Mouse (Mus musculus): ENCODE measurements around the gene Slfn9.
A peak's percentile ranks its signal among the peaks of the same experiment; 100 is the strongest.
"Not testable (repeated sequence)": the region's sequence is repeated elsewhere in the genome, so short reads cannot be mapped to it uniquely, and the experiment has no call there.

Slfn9 gene

GRCm38 (mm10) chr11:82956925-82957324, 34.7 kb downstream of the Slfn9 start:
- DNase-seq (ENCODE audit: low read depth, low spot score), result no peak

GRCm38 (mm10) chr11:82954631-82955030, 37.0 kb downstream of the Slfn9 start:
- DNase-seq (ENCODE audit: low read depth, low spot score), result no peak

GRCm38 (mm10) chr11:82952612-82953542, 38.8 kb downstream of the Slfn9 start:
- DNase-seq (ENCODE audit: low read depth, low spot score), result peak; percentile 59

DNA sequence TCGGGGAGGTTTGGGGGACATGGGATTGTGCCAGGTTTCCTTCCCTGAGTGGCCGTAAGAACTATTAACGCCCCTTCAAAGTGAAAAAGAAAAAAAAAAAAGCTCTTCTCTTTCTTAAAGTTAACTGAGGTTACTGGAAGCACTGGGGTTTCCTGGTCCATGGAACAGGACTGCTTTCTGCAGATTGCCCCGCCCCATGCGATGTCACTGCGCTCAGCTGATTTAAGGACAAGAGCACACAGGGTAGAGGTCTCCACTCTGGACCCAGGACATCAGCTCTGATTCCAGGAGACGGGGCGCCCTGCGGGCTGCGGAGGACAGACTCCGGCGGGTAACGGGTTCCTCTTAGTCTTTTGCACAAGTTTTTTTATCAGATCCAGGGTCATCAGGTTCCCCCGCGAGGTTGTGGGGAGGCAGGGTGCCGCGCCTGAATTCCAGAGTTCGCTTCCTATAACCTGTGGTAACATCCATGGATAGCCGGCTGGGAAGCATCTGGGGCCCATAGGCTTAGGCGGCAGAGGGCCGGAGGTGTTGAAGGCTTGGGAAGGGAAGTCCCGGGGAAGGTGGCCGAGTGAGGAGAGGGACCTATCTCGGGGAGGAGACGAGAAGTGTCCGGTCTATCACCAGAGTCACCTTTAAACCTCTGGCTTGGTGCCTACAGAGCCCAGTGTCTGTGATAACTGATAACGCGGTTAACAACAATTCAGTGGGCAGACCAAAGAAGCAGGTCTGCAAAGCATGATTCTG, 39.6 kb downstream of the Slfn9 start:
- no peak for DNase-seq (ENCODE audit: low read depth, low spot score)

DNA sequence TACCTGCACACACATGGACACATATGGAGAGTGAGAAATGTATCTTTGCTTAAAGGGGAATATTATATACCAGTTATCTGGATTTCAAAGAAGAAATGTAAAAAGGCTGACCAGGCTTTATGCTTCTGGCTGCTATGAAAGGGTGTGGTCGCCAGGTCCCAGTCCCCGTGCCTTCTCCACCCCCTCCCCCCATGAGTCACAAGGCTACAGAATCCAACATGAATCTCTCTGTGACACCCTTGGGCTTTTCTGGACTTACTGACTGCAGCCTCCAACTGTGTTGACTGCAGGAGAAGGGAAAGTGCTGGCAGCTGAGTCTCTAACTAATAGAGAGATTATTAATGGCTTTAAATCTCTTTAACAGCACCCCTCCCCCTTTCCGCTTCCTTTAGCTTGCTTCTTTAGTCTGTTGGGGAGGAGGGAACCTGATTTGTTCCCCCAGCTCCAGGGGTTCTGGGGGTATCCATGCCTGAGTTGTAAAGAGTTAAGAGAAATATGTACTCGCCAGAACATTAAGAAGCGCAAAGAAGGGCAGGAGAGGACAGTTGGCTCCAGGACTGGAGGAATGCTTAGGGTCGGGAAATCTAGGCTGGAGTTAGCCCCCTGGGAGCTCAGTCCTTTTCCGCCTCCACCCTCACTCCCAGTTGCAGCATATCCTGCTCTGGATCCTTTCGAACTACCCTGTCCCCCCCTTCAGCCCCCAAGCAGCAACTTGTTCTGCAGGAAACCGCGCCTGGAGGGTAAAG, 40.7 kb downstream of the Slfn9 start, which contains the start of gene Slfn5:
Slfn5 (plus strand) TSS at position 614 of the 746 bp plus-strand sequence.
- DNase-seq (ENCODE audit: low read depth, low spot score), result no peak

DNA sequence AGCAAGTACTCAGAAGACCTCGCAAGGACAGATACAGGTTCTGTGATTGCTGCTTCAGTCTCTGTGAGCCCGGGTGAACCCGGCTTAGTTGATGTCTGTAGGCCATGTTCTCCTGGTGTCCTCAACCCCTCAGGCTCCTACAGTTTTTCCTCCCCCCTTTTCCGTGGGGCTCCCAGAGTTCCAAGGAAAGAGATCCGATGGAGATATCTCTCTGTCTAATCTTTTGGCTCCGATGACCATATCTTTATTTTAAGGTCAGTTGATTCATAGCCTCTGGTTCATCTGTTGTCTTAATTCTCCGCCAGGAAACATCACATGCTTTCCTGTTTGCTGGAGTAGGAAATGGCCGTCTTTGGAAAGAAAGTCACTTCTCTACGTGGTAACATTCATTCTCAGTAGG, 42.6 kb downstream of the Slfn9 start:
- no peak for DNase-seq (ENCODE audit: low read depth, low spot score)

DNA sequence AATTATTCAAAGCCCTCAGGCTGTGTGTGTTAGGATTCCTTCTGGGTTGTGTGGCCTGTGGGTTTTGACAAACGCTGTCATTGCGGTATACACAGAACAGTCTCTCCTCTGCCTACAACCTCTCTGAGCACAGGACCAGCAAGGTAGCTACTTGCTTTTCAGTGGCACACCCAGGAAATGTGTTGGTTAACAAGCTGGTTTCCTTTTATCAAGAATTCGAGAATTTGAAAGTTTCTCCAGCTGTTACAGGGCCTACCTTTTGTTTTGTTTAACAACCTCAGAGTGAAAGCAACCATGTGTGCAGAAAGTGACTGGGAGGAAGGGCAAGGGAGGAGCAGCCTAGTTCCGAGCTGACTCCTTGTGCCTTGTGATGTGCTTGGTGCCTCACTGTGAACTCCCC, 44.2 kb downstream of the Slfn9 start:
- DNase-seq (ENCODE audit: low read depth, low spot score), result no peak

DNA sequence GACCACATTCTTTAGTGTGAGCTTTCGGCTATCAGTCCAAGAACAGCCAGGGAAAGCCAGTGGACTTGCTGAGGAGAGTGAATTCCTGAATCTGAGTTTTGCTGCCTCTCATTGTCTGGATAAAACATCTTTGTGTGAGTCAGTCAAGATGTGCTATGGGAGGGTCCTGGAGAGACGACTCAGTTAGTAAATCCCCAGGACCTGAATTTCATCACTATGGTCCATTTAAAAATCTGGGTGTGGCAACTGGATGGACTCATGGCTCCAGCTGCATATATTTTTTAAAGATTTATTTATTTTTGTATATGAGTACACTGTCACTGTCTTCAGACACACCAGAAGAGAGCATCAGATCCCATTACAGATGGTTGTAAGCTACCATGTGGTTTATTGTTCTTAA, 46.0 kb downstream of the Slfn9 start:
- DNase-seq (ENCODE audit: low read depth, low spot score), result no peak

DNA sequence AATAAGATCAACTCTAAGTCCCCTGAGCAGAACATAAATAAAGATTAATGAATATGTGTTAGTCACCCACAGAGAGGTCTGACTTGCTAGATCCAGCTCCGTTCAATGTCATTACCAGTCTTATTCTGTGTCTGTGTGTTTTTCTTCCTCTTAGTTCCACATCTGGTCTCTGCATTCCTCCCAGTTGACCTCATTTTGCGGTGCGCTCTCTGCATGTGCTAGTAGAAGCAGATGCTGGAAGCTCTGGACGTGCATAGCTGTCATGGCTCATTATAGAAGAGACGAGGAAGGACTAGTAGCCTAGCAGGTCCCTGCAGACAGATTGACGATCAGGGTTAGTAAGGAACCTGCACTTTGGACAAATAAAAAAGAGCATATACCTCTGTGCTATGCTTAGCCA, 48.3 kb downstream of the Slfn9 start:
- DNase-seq (ENCODE audit: low read depth, low spot score), result no peak

GRCm38 (mm10) chr11:82933186-82933585, 58.4 kb downstream of the Slfn9 start:
- DNase-seq (ENCODE audit: low read depth, low spot score), result no peak

- DNase-seq (ENCODE audit: low read depth, low spot score), result not testable (repeated sequence)
Observed at GRCm38 (mm10) chr11:82931671-82932450, 59.8 kb downstream of the Slfn9 start.

GRCm38 (mm10) chr11:82931161-82931560, 60.5 kb downstream of the Slfn9 start:
- DNase-seq (ENCODE audit: low read depth, low spot score), result not testable (repeated sequence)

- DNase-seq (ENCODE audit: low read depth, low spot score), result not testable (repeated sequence)
Observed at GRCm38 (mm10) chr11:82930391-82930955, 61.2 kb downstream of the Slfn9 start.

DNA sequence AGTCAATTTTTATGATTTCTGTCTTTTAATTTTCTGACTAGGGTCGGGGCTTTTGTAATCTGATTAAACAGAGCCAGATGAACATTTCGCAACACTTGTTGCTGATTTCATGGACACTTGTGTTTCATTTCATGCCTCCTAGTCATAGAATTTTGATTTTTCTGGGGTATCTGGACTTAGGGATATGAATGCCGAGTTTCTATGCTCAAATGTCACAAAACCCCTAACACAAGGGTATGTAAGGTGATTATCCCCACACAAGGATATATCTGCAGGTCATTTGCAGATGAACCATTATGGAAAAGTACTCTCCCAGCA, 62.0 kb downstream of the Slfn9 start:
- no peak for DNase-seq (ENCODE audit: low read depth, low spot score)

- no peak for DNase-seq (ENCODE audit: low read depth, low spot score)
Observed at GRCm38 (mm10) chr11:82928897-82929632, 62.6 kb downstream of the Slfn9 start.
